ENCODE assay signal across 22 mouse cellular contexts in genomic region chr1:157480901-157481300, GRCm38 (mm10). TPM values are rescaled to one million over a fixed set of nuclear protein-coding genes. Genes with fewer than 3 reads are reported as not detected.
A peak's percentile ranks its signal among the peaks of the same experiment; 100 is the strongest.
DNase-seq lines count a peak whose midpoint lies in the region; ATAC-seq lines count a peak whose summit lies in the region.
"Had no signal": no experiment of that assay in that cellular context is flagged by ENCODE, and none has a peak within 500 bp of the region (broad histone marks: within the 10 kb centered on the region; RNA-seq: fewer than 3 reads in every experiment).

No protein-coding gene starts in this region.

- DNase-seq in heart, adult 11 months = peak; percentile 39
- DNase-seq in heart, postnatal 14 days = no peak
- DNase-seq in kidney, adult 9 months = no peak
- DNase-seq in A20 (ENCODE audit: low read depth, low spot score) = peak; percentile 7
- DNase-seq in cerebellum, adult 11 months = no peak
- DNase-seq: adrenal gland, postnatal 10 days; cerebellum, adult 18-20 months; cerebellum, adult 9-10 months; cerebellum, postnatal 14 days; gastrocnemius, postnatal 25 days; heart, postnatal 10 days; heart, postnatal 4 days; kidney, adult 18-20 months had no signal

- intact Hi-C loops in heart, postnatal 14 days (cut with DNase I) = no loop called here

- no peak overlapping the region for H3K27ac ChIP-seq in kidney, embryonic 15.5 days
- H3K27ac ChIP-seq in forebrain, embryonic 16.5 days (ENCODE audit: low read length) = no peak overlapping the region
- H3K27ac ChIP-seq: heart, embryonic 15.5 days; hindbrain, embryonic 14.5 days; hindbrain, postnatal 0 days had no signal

- no peaks in the 10 kb centered on the region for H3K9me3 ChIP-seq in kidney, embryonic 15.5 days (replicated peaks)
- no peaks in the 10 kb centered on the region for H3K9me3 ChIP-seq in forebrain, embryonic 16.5 days (ENCODE audit: control insufficient read depth, low read length)
- H3K9me3 ChIP-seq: heart, embryonic 15.5 days had no signal

- H3K4me2 ChIP-seq in kidney, embryonic 15.5 days = no peak overlapping the region
- H3K4me2 ChIP-seq in forebrain, embryonic 16.5 days (ENCODE audit: low read length) = no peak overlapping the region
- H3K4me2 ChIP-seq: heart, embryonic 15.5 days; hindbrain, embryonic 14.5 days had no signal

- H3K36me3 ChIP-seq in kidney, embryonic 15.5 days = no peaks in the 10 kb centered on the region
- no peaks in the 10 kb centered on the region for H3K36me3 ChIP-seq in forebrain, embryonic 16.5 days (ENCODE audit: control insufficient read depth, insufficient read depth)

- 68% methylated on average over 3 of the region's 3 CpGs for WGBS in kidney, embryonic 15.5 days
- whole genome bisulfite sequencing in forebrain, embryonic 16.5 days = 76% methylated on average over 3 of the region's 3 CpGs

- no peaks in the 10 kb centered on the region for H3K27me3 ChIP-seq in kidney, embryonic 15.5 days
- H3K27me3 ChIP-seq in forebrain, embryonic 16.5 days (replicated peaks; ENCODE audit: control insufficient read depth, insufficient read depth, low read length) = no peaks in the 10 kb centered on the region
- H3K27me3 ChIP-seq: heart, embryonic 15.5 days had no signal

- no peak overlapping the region for H3K4me3 ChIP-seq in kidney, embryonic 15.5 days (replicated peaks)
- H3K4me3 ChIP-seq in forebrain, embryonic 16.5 days (replicated peaks; ENCODE audit: low read length) = no peak overlapping the region
- H3K4me3 ChIP-seq: heart, embryonic 15.5 days had no signal

- H3K4me1 ChIP-seq in kidney, embryonic 15.5 days = 0 out of 2 replicates have a peak, but pooled peaks cover 3% of the 10 kb centered on the region
- H3K4me1 ChIP-seq in forebrain, embryonic 16.5 days (replicated peaks; ENCODE audit: control insufficient read depth, insufficient read depth, low read length) = no peaks in the 10 kb centered on the region
- H3K4me1 ChIP-seq: heart, embryonic 15.5 days had no signal

- H3K9ac ChIP-seq in kidney, embryonic 15.5 days = no peak overlapping the region
- H3K9ac ChIP-seq in forebrain, embryonic 16.5 days (replicated peaks; ENCODE audit: low read depth, low read length) = no peak overlapping the region
- H3K9ac ChIP-seq: heart, embryonic 15.5 days; hindbrain, embryonic 14.5 days had no signal

- ATAC-seq in kidney, embryonic 15.5 days (replicated peaks; ENCODE audit: low FRiP score) = 0 out of 2 replicates have a peak, but pooled peaks have one; percentile 15
- ATAC-seq in forebrain, embryonic 16.5 days = no peak
- ATAC-seq: activated CD4-positive, CD25-positive, alpha-beta regulatory T cell, adult 4 months; forebrain, embryonic 14.5 days; hindbrain, postnatal 0 days; inflammation-experienced regulatory T-cells, adult 6 months; intestine, embryonic 16.5 days had no signal

RNA-seq across cellular contexts. Expression of gene Cryzl2, which starts 22.5 kb away (rescaled TPM):
- total RNA-seq in heart, postnatal 14 days (2021) = 10 to 100 TPM; 11.8 to 14.3 TPM
- polyA plus RNA-seq in kidney, embryonic 15.5 days (2015; fragmentation: Nextera tagmentation; extraction: Ambion mirVana) = 17.4 and 19.8 TPM in 2 replicates
- polyA plus RNA-seq in forebrain, embryonic 16.5 days (2015; fragmentation: Nextera tagmentation; extraction: Ambion mirVana) = 4.7 and 6.3 TPM in 2 replicates

RNA-seq across cellular contexts. Expression of gene Sec16b, which starts 25.6 kb away (rescaled TPM):
- 1 to 10 TPM; 1.1 to 1.5 TPM for total RNA-seq in heart, postnatal 14 days (2021)
- polyA plus RNA-seq in kidney, embryonic 15.5 days (2015; fragmentation: Nextera tagmentation; extraction: Ambion mirVana) = 2.2 and 2.6 TPM in 2 replicates
- 0.56 and 0.62 TPM in 2 replicates for polyA plus RNA-seq in forebrain, embryonic 16.5 days (2015; fragmentation: Nextera tagmentation; extraction: Ambion mirVana)

Comparison
In these comparisons a context has a peak if more than half of its experiments do, and no peak if none do; other contexts are left out.
1. DNase-seq: peak in heart, adult 11 months (single experiment) and A20 (single experiment); none in heart, postnatal 14 days (0 of 2), kidney, adult 9 months (single experiment) and cerebellum, adult 11 months (single experiment).